Mouse (Mus musculus): ENCODE results near the gene Zfp36l1. TPM values are rescaled to one million over a fixed set of nuclear protein-coding genes. Genes with fewer than 3 reads are reported as not detected.

The Zfp36l1 gene
- polyA plus RNA-seq, 1 experiment from 2014 or later, result 91.2 TPM

DNA sequence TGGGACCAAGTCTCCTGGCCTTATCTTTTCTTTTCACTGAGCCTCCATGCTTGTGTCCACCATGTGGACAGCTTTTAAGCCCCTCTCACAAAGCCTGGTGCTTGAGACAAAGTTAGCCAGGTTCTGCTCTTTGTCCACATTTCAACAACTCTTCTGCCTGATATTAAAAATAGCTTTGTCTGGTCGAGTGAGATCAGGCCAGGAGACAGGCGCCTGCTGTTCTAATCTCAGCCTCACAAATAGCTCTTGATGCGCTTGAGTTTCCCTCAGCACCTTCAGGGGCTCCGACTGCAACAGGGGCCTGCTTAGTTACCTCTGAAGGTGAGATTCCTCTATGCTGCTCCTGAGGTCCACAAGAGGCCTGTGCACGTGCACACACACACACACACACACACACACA lies 51.0 kb downstream of the Zfp36l1 start:
- H3K4me2 ChIP-seq (replicated peaks), result peak overlapping the region; percentile 34
- no peak for ATAC-seq (ENCODE audit: low FRiP score, low read depth)
- 0 out of 2 replicates have a peak overlapping the region, but pooled peaks have one; percentile 2 for H3K4me3 ChIP-seq
- peak overlapping the region; percentile 93 for H3K27ac ChIP-seq (replicated peaks)
- no peaks in the 10 kb centered on the region for H3K9me3 ChIP-seq
- 0 out of 2 replicates have a peak overlapping the region, but pooled peaks have one; percentile 16 for H3K9ac ChIP-seq (replicated peaks)
- WGBS, result 0% methylated on average over 5 of the region's 5 CpGs
- H3K36me3 ChIP-seq, result no peaks in the 10 kb centered on the region
- no peaks in the 10 kb centered on the region for H3K27me3 ChIP-seq
- peaks cover 61% of the 10 kb centered on the region for H3K4me1 ChIP-seq

GRCm38 (mm10) chr12:80060809-80061208 lies 52.0 kb downstream of the Zfp36l1 start:
- Histone ChIP-seq H3K36me3 (no peaks in the 10 kb centered on the region), H3K9me3 (no peaks in the 10 kb centered on the region), H3K27ac (replicated peaks) (peak overlapping the region; percentile 93), H3K4me3 (no peak overlapping the region), H3K9ac (replicated peaks) (no peak overlapping the region), H3K27me3 (no peaks in the 10 kb centered on the region), H3K4me2 (replicated peaks) (no peak overlapping the region), H3K4me1 (peaks cover 61% of the 10 kb centered on the region)
- WGBS, result 55% methylated on average over 1 of the region's 1 CpGs
- no peak for ATAC-seq (ENCODE audit: low FRiP score, low read depth)

DNA sequence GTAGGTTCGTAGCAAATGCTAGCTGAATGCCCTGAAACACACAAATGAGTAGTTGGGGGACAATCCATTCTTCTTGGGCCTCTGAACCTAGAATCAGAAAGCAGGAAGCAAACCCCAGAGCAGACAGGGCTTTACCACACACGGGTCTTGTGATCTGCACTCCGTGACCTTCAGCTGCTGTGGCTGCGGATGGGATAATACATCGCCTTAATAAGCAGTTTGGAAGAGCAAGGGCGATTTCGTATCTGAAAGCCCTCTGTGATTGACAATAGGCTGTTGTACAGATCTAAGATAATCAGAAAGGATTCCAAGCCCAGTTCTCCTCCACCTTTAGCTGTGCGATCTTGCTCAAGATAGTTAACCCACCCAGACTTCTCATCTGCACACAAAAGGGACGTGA lies 52.5 kb downstream of the Zfp36l1 start:
- no peak overlapping the region for H3K4me2 ChIP-seq (replicated peaks)
- no peak overlapping the region for H3K4me3 ChIP-seq
- H3K36me3 ChIP-seq, result no peaks in the 10 kb centered on the region
- H3K4me1 ChIP-seq, result peaks cover 59% of the 10 kb centered on the region
- H3K27ac ChIP-seq (replicated peaks), result peak overlapping the region; percentile 93
- no peaks in the 10 kb centered on the region for H3K9me3 ChIP-seq
- no peak for ATAC-seq (ENCODE audit: low FRiP score, low read depth)
- 19% methylated on average over 9 of the region's 9 CpGs for WGBS
- no peak overlapping the region for H3K9ac ChIP-seq (replicated peaks)
- no peaks in the 10 kb centered on the region for H3K27me3 ChIP-seq

DNA sequence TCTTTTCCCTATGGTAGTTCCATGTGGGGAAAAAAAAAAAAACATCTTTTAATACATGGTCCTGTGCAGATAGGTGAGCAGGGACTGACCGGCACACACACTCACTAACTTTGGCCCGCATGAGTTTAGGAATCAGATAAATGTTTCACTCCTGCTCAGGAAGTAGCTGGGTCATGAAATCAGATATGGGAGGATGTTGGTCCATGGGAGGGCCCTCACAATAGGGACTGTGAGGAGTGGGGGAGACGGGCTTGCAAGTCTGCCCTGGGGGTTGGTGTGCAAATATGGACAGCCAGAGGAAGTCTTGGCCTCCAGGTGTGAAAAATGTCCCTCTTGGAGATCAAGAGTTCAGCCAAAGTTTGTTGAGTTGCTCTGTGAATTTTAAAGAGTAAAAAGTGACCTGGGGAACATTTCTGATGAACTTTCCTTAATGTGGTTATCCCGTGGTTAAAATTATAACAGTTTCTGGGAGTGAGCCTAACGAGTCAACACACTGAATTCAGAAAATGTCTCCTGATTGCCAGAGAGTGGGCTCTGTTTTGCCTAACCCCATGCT lies 53.0 kb downstream of the Zfp36l1 start:
- Histone ChIP-seq H3K27ac (replicated peaks) (peak overlapping the region; percentile 93), H3K9ac (replicated peaks) (no peak overlapping the region), H3K4me1 (peaks cover 54% of the 10 kb centered on the region), H3K4me3 (no peak overlapping the region), H3K36me3 (no peaks in the 10 kb centered on the region), H3K27me3 (no peaks in the 10 kb centered on the region), H3K4me2 (replicated peaks) (no peak overlapping the region), H3K9me3 (no peaks in the 10 kb centered on the region)
- ATAC-seq (ENCODE audit: low FRiP score, low read depth), result no peak
- 67% methylated on average over 5 of the region's 5 CpGs for WGBS

Other genes with a start within 250 kb of the Zfp36l1 start
- gene Actn1, start 147.4 kb upstream of the Zfp36l1 start, polyA plus RNA-seq (2016; fragmentation: Nextera tagmentation; extraction: Ambion mirVana), result 18.9 and 20.6 TPM in 2 replicates